Mouse (Mus musculus): ENCODE results near the gene Atrip.

The Atrip gene

DNA sequence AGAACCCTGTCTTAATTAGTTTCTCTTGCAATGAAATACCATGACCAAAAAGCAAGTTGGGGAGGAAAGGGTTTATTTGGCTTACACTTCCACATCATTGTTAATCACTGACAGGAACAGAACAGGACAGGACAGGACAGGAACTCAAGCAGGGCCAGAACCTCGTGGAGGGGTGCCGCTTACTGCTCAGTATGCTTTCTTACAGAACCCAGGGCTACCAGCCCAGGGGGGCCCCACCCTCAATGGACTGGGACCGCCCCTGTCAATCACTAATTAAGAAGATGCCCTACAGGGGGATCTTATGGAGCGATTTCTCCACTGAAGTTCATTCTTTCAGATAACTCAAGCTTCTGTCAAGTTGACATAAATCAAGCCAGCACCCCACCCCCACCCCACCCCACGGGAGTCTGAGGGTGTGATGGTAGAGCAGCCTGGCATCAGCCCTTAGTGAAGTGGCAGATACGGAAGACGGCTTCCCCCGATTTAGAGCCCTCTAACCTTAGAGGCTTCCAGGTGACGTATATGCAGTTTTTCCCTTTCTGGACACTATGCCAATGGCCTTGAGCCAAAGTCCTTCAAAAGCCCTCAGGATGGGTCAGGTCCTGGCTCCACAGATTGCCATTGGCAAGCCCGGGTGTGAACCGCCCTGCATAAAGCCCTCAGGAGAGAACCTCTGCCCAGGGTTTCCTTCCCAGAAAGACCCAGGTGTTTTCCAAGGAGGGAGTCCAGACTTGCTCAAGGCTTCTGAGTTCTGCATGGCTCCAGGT, 20.0 kb upstream of the Atrip start:
- Histone ChIP-seq H3K36me3 (ENCODE audit: control insufficient read depth, insufficient read depth, low read length, poor library complexity, severe bottlenecking) (peaks cover 3% of the 10 kb centered on the region; the same call in 1 of the 2 replicates), H3K27me3 (ENCODE audit: control insufficient read depth, insufficient read depth, low read length, poor library complexity, severe bottlenecking) (no peaks in the 10 kb centered on the region)
- no peak for DNase-seq (ENCODE audit: low read depth, low spot score)

DNA sequence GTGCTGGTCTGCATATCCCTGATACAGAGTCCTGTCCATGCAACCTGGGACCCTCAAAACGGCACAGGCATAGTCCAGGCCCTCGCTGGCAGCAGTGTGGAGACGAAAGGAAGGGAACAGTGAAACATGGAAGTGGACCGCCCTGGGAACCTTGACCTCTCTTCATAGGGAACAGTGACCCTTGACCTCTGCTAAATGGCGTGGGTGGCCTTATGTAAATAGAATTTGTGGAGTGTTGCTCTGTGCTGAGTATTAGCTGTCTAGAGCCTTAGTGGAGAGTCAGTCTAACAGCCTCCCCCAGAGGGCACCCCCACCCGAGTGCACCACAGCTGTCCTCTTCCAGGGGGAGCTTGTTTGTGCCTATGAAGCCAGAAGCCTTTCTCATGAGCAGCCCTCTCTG, 18.9 kb upstream of the Atrip start:
- Histone ChIP-seq H3K27me3 (ENCODE audit: control insufficient read depth, insufficient read depth, low read length, poor library complexity, severe bottlenecking) (no peaks in the 10 kb centered on the region), H3K36me3 (ENCODE audit: control insufficient read depth, insufficient read depth, low read length, poor library complexity, severe bottlenecking) (peaks cover 3% of the 10 kb centered on the region; the same call in 1 of the 2 replicates)
- no peak for DNase-seq (ENCODE audit: low read depth, low spot score)

DNA sequence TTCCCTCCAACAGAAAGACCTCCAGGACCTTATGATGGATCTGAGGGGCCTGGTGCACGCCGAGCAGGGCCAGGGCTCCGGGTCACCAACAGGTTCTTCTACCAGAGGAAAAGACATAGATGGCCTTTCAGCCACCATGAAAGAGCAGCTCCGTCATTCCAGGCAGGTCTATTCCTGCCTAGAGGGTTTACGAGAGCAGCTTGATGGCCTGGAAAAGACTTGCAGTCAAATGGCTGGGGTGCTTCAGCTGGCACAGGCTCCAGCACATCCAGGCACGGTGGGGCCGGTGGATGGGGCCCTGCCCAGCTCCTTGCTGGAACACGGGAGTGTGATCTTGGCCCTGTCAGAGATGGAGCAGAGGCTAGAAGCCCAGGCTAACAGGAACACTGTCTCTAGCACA, 17.9 kb upstream of the Atrip start:
- Histone ChIP-seq H3K27me3 (ENCODE audit: control insufficient read depth, insufficient read depth, low read length, poor library complexity, severe bottlenecking) (no peaks in the 10 kb centered on the region), H3K36me3 (ENCODE audit: control insufficient read depth, insufficient read depth, low read length, poor library complexity, severe bottlenecking) (peaks cover 3% of the 10 kb centered on the region; the same call in 1 of the 2 replicates)
- DNase-seq (ENCODE audit: low read depth, low spot score): no peak

DNA sequence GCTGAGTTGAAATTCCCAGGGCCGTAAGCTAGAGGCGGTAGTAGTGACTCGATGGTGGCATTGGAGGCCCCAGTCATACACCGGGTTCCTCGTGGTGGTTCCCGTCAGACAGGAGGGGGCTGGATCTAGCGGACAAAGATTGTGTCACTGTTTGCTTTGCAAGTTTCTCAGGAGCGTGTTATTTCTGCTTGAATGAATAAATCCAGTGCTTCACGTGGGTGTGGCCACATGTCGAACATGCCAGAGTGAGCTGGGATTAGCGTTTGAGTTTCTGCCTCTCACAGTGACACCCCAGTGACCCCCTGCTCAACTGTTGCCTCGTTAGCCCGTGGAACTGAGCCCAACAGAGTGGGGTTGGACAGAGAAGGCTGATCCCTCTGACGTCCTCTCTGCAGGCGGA, 16.5 kb upstream of the Atrip start:
- Histone ChIP-seq H3K27me3 (ENCODE audit: control insufficient read depth, insufficient read depth, low read length, poor library complexity, severe bottlenecking) (no peaks in the 10 kb centered on the region), H3K36me3 (ENCODE audit: control insufficient read depth, insufficient read depth, low read length, poor library complexity, severe bottlenecking) (peaks cover 3% of the 10 kb centered on the region; the same call in 1 of the 2 replicates)
- DNase-seq (ENCODE audit: low read depth, low spot score): no peak

DNA sequence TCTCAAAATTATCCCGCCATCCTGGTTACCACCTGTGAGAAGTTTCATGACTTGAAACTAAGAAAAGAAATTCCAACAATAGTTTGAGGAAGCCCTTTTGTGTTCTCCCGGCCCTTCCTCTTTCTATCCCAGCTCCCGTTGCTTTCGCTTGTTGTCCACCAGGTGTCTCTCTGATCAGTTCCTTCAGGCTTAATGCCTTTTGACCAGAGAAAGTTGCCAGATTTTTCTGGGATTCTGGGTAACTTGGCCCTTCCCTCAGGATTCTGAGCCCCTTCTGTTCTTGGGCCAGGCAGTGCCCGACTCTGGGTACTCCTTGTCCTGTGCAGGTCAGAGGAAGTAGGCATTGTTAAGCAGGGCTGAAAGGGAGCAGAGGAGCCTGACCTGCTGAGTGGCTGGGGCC, 14.1 kb upstream of the Atrip start:
- Histone ChIP-seq H3K27me3 (ENCODE audit: control insufficient read depth, insufficient read depth, low read length, poor library complexity, severe bottlenecking) (no peaks in the 10 kb centered on the region), H3K36me3 (ENCODE audit: control insufficient read depth, insufficient read depth, low read length, poor library complexity, severe bottlenecking) (peaks cover 3% of the 10 kb centered on the region; the same call in 1 of the 2 replicates)
- DNase-seq (ENCODE audit: low read depth, low spot score): no peak

DNA sequence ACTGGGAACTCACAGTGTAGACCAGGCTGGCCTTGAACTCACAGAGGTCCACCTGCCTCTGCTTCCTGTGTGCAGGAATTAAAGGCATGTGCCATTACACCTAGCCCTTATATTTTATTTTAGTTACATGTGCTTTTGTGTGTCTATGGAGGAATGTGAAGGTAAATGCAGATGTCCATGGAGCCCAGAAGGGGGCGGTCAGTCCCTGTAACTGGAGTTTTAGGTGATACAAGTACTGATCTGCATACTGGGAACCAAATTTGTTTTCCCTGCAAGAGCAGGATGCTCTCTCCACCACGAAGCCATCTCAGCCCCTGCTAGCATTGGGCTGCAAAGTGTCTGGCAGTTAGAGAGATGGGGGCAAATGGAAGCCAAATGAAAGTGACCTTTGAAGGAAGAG, 11.0 kb upstream of the Atrip start:
- no peaks in the 10 kb centered on the region for H3K27me3 ChIP-seq (ENCODE audit: control insufficient read depth, insufficient read depth, low read length, poor library complexity, severe bottlenecking)
- DNase-seq (ENCODE audit: low read depth, low spot score): peak; percentile 56

DNA sequence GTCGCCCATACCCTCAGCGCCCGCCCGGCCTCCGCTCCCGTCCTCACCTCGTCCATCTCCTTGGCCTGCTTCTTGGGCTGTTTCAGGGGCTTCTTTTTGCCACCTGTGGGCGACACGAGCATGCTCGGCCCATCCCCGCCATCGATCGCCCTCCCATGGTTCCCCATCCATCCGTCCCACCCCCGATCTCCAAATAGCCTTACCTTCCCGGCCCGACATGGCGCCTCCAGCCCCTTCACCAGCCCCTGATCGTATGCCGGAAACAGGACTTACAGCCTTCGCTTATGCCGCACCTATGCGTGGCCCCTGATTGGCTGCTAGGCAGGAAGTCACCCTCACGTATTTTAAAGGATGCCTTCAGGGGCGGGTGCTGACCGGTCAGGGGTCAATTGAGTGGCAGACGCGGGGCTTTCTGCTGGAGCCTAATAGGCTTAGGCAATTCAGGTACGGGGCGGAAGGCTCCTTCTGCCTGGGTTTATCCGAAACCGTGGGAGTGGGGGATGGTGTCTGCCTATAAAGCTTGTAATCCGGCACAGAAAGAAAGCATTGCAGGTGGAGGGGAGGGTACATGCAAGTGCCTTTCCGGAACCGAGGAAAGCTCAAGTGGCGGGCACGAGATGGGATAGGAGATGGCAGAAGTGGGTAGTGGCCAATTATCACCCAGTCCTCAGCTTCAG, 8.3 kb upstream of the Atrip start, which contains the start of the genes Ccdc51 and Tma7:
TSS of gene Ccdc51 (plus strand) at position 370 of the 677 bp plus-strand sequence.
TSS of gene Tma7 (minus strand) at position 464 of the 677 bp plus-strand sequence.
- H3K27me3 ChIP-seq (ENCODE audit: control insufficient read depth, insufficient read depth, low read length, poor library complexity, severe bottlenecking): no peaks in the 10 kb centered on the region
- no peaks in the 10 kb centered on the region for H3K36me3 ChIP-seq (ENCODE audit: control insufficient read depth, insufficient read depth, low read length, poor library complexity, severe bottlenecking)
- DNase-seq (ENCODE audit: low read depth, low spot score): peak; percentile 88

More for the DNA sequence above, 11.0 kb upstream of the Atrip start:
- no peaks in the 10 kb centered on the region for H3K36me3 ChIP-seq (ENCODE audit: control insufficient read depth, insufficient read depth, low read length, poor library complexity, severe bottlenecking)

DNA sequence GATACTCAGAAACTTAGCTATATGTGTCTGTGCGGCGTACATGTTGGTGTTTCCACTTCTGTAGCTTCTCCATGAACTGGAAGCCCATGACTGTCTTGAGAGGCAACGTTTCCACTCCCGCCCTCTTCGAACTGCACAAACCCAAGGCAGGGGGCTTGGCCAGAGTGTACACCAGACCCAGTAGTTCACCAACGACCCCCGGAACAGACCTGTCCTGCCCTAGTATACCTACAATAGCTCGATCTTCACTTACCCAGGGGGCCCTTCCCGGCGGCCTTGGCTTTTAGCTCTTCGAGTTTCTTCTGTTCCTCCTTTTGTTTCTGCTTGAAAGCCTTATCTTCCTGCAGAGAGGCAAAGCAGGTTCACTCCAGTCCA, 7.8 kb upstream of the Atrip start:
- DNase-seq (ENCODE audit: low read depth, low spot score): no peak
- Histone ChIP-seq H3K27me3 (ENCODE audit: control insufficient read depth, insufficient read depth, low read length, poor library complexity, severe bottlenecking) (no peaks in the 10 kb centered on the region), H3K36me3 (ENCODE audit: control insufficient read depth, insufficient read depth, low read length, poor library complexity, severe bottlenecking) (no peaks in the 10 kb centered on the region)

DNA sequence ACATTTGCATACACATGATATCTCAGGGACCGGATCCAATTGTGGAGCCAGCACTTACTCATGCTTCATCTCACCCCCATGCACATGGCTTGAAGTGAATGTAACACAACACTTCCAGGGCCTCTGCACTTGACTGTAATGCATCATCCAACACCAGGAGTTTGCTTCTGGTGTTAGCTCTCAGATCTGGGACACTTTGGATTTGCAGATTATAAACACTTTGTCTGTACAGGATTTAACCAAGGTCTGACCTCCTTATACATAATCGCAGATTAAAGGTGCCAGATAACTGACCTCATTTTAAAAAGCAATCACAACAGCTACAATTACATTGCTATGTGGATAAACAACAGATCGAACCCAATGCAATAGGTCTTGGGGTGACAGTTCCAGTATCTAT, 6.6 kb upstream of the Atrip start:
- Histone ChIP-seq H3K36me3 (ENCODE audit: control insufficient read depth, insufficient read depth, low read length, poor library complexity, severe bottlenecking) (no peaks in the 10 kb centered on the region), H3K27me3 (ENCODE audit: control insufficient read depth, insufficient read depth, low read length, poor library complexity, severe bottlenecking) (no peaks in the 10 kb centered on the region)
- no peak for DNase-seq (ENCODE audit: low read depth, low spot score)

DNA sequence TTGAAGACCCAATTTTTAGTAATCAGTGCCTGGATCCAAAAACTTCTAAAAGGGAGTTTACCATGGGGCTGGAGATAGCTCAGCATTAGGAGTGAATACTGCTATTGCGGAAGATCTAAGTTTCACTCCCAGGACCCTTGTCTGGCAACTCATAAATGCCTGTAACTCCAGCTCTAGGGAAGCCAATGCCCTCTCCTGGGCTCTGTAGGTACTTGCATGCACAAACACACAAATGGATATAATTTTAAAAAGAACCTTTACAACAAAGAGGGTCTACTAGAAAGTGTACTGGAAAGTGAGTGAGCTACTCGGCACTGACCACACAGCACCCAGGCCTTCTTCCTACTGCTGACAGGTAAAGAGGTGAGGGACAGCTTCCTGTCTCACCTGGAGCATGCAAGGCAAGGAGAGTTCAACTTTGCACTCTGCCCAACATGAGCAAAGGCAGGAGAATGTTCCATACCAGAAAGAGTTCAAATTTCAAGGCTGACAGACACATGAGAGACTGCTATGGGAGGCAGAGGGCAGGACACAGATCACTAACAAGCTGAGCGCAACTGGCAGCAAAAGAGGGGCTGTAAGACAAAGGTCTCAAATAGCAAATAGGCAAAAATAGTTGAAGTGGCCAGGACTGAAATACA, 5.7 kb downstream of the Atrip start:
- DNase-seq (ENCODE audit: low read depth, low spot score): peak; percentile 22
- H3K36me3 ChIP-seq (ENCODE audit: control insufficient read depth, insufficient read depth, low read length, poor library complexity, severe bottlenecking): peaks cover 2% of the 10 kb centered on the region; the same call in 1 of the 2 replicates

DNA sequence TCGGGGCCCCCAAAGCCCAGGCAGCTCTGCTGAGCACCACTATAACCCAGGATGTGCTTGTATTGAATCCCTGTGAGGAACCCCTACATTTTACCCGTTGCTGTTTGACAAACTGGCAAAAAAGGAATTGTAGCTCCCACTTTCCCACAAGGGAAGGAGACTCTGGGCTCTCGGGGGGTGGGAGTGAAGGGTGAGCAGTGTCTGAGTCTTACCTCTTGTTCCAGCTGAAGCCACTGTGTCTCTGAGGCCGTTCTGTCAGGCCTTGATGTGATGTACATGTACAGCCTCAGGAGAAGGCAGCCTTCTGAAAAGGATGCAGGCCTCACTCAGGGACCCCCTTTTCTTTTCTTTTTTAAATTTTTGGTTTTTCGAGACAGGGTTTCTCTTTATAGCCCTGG, 13.0 kb downstream of the Atrip start:
- H3K27me3 ChIP-seq (ENCODE audit: control insufficient read depth, insufficient read depth, low read length, poor library complexity, severe bottlenecking): no peaks in the 10 kb centered on the region
- DNase-seq (ENCODE audit: low read depth, low spot score): no peak
- peaks cover 13% of the 10 kb centered on the region for H3K36me3 ChIP-seq (ENCODE audit: control insufficient read depth, insufficient read depth, low read length, poor library complexity, severe bottlenecking)

More for the DNA sequence above, 5.7 kb downstream of the Atrip start:
- H3K27me3 ChIP-seq (ENCODE audit: control insufficient read depth, insufficient read depth, low read length, poor library complexity, severe bottlenecking): no peaks in the 10 kb centered on the region

DNA sequence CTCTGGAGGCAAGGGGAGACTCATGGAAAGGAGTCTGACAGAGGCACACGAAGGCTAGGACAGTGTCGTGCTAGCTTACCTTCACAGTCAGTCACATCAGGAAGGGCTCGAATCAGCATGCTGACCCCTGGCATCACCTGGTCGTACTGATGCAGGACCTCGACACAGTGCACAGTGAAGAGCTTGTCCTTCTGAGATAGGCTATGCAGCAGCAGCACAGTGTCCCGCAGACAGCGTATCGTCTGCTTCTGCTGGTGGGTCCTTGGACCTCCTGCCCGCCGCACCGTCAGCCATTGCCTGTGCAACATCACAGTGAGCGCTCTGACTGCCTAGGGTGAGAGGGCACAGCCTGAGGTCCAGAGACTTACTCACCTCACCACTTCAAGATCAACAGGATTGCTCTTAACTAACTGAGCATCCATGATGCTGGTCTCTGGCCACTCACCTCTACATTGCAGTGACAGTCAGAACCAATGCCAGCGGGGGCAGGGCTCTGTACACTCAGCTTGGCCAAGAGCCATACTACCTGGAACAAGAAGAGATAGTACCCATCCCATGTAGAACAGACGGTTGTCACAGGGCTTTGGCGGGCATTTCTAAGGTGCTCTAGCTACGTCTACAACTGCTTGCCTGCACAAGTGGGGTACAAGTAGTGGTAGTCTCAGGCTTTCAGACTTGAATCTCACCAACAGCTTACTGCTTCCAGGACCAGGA, 13.6 kb downstream of the Atrip start:
- peak; percentile 36 for DNase-seq (ENCODE audit: low read depth, low spot score)
- Histone ChIP-seq H3K27me3 (ENCODE audit: control insufficient read depth, insufficient read depth, low read length, poor library complexity, severe bottlenecking) (no peaks in the 10 kb centered on the region), H3K36me3 (ENCODE audit: control insufficient read depth, insufficient read depth, low read length, poor library complexity, severe bottlenecking) (peaks cover 13% of the 10 kb centered on the region)

DNA sequence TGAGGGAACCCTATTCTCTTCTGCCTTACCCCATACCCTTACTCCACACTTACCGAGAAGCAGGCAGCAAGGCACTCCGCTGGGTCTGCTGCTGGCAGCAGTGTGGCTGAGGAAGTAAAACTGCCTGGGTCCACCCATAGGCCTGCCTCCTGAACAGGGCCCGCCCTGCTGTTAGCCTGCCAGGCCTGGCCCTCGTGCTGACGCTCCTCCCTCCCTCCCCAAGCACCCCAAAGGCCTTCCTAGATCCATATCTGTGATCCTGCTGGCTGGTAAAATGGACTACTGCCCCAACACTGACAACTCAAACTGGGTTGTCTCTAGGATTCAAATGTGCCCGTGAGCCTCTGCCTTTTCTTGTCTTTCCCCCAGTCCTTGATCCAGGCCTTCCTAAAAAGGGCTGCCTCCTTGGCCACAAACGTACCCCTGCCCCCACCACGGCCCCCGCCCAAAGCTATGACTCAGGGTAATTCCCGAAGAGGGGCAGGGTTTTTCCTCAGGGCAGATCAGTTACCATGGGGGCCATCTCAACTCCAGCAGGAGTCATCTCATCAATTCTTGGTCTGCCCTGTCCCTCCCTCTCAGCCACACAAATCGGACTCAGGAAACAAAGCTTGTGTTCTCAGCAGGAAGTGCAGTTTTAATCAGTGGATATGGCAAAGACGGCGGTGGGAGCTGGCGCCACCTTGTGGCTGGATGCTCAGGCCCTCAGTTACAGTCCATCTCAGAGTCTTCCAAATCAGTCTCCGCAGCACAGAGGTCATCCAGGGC, 14.6 kb downstream of the Atrip start, which contains the start of gene Trex1:
TSS of gene Trex1 (minus strand) at position 599 of the 768 bp plus-strand sequence.
- Histone ChIP-seq H3K36me3 (ENCODE audit: control insufficient read depth, insufficient read depth, low read length, poor library complexity, severe bottlenecking) (peaks cover 13% of the 10 kb centered on the region), H3K27me3 (ENCODE audit: control insufficient read depth, insufficient read depth, low read length, poor library complexity, severe bottlenecking) (no peaks in the 10 kb centered on the region)
- peak; percentile 94 for DNase-seq (ENCODE audit: low read depth, low spot score)

All from splenic B cell, adult 2 months (primary cell).